In genomic region chr10:20954221-20954620, GRCm38 (mm10) we compare ENCODE assay signal across 8 mouse cellular contexts. TPM values are rescaled to one million over a fixed set of nuclear protein-coding genes. Genes with fewer than 3 reads are reported as not detected.
DNase-seq lines count a peak whose midpoint lies in the region; ATAC-seq and TF ChIP-seq lines count a peak whose summit lies in the region.

No protein-coding gene starts in this region.

- no peak for TF ChIP-seq EP300 in heart, postnatal 0 days (IDR thresholded peaks at IDR 0.05; ENCODE audit: low read depth)

- no peaks in the 10 kb centered on the region for H3K4me1 ChIP-seq in embryonic facial prominence, embryonic 11.5 days (ENCODE audit: control insufficient read depth, insufficient read depth, low read length)
- peaks cover 11% of the 10 kb centered on the region; the same call in 1 of the 2 replicates for H3K4me1 ChIP-seq in heart, postnatal 0 days (ENCODE audit: control insufficient read depth, insufficient read depth)
- peaks cover 4% of the 10 kb centered on the region; the same call in 1 of the 2 replicates for H3K4me1 ChIP-seq in olfactory bulb, adult 2 months (ENCODE audit: control insufficient read depth, insufficient read depth, low read length)

- H3K4me3 ChIP-seq in embryonic facial prominence, embryonic 11.5 days (ENCODE audit: low read depth, low read length), result peak overlapping the region; percentile 29; the same call in 1 of the 2 replicates
- peak overlapping the region; percentile 27 for H3K4me3 ChIP-seq in heart, postnatal 0 days (ENCODE audit: low read depth, low read length)
- H3K4me3 ChIP-seq in olfactory bulb, adult 2 months (ENCODE audit: insufficient read depth, low read depth, low read length), result peak overlapping the region; percentile 37

- no peak overlapping the region for H3K27ac ChIP-seq in embryonic facial prominence, embryonic 11.5 days (replicated peaks; ENCODE audit: low read depth, low read length)
- no peak overlapping the region for H3K27ac ChIP-seq in heart, postnatal 0 days (ENCODE audit: low read depth)
- no peak overlapping the region for H3K27ac ChIP-seq in olfactory bulb, adult 2 months (ENCODE audit: insufficient read depth, low read depth, low read length)

- H3K27me3 ChIP-seq in embryonic facial prominence, embryonic 11.5 days (ENCODE audit: control insufficient read depth, insufficient read depth, low read length), result no peaks in the 10 kb centered on the region
- no peaks in the 10 kb centered on the region for H3K27me3 ChIP-seq in heart, postnatal 0 days (ENCODE audit: control insufficient read depth, insufficient read depth, low read length)

- peak overlapping the region; percentile 50 for H3K4me2 ChIP-seq in embryonic facial prominence, embryonic 11.5 days (ENCODE audit: low read depth, low read length)
- H3K4me2 ChIP-seq in heart, postnatal 0 days (ENCODE audit: low read depth, low read length), result peak overlapping the region; percentile 57

- no peaks in the 10 kb centered on the region for H3K36me3 ChIP-seq in embryonic facial prominence, embryonic 11.5 days (replicated peaks; ENCODE audit: control insufficient read depth, insufficient read depth, low read depth, low read length)
- H3K36me3 ChIP-seq in heart, postnatal 0 days (replicated peaks; ENCODE audit: control insufficient read depth, insufficient read depth, low read length), result no peaks in the 10 kb centered on the region

- 37% methylated on average over 26 of the region's 26 CpGs for WGBS in embryonic facial prominence, embryonic 11.5 days
- 34% methylated on average over 26 of the region's 26 CpGs for WGBS in heart, postnatal 0 days
- WGBS in olfactory bulb, adult 2 months, result 50% methylated on average over 26 of the region's 26 CpGs

- DNase-seq in CD4-positive, CD25-positive, alpha-beta regulatory T cell, adult 2 months (ENCODE audit: low read depth, low spot score), result peak; percentile 90
- DNase-seq in adrenal gland, postnatal 10 days, result peak; percentile 63
- DNase-seq in embryonic facial prominence, embryonic 11.5 days (ENCODE audit: low spot score), result peak; percentile 83
- peak; percentile 30 for DNase-seq in heart, postnatal 0 days (ENCODE audit: low spot score)
- peak; percentile 31 to 75 for DNase-seq in kidney, postnatal 36 days
- DNase-seq in lung, adult 18-20 months, result peak; percentile 27 to 51
- peak; percentile 64 for DNase-seq in thymus, postnatal 10 days (ENCODE audit: low spot score in 2 of 2)

- ATAC-seq in embryonic facial prominence, embryonic 11.5 days (replicated peaks; ENCODE audit: insufficient number of reproducible peaks, low FRiP score, low TSS enrichment, low read depth), result no peak
- ATAC-seq in heart, postnatal 0 days (ENCODE audit: insufficient read depth, low read depth), result no peak

- no peaks in the 10 kb centered on the region for H3K9me3 ChIP-seq in embryonic facial prominence, embryonic 11.5 days (replicated peaks; ENCODE audit: control insufficient read depth, low read length)
- H3K9me3 ChIP-seq in heart, postnatal 0 days (replicated peaks; ENCODE audit: control insufficient read depth, low read length), result no peaks in the 10 kb centered on the region

- no peak for TF ChIP-seq CTCF in heart, postnatal 0 days (IDR thresholded peaks at IDR 0.05; ENCODE audit: low read depth)
- no peak for TF ChIP-seq CTCF in olfactory bulb, adult 2 months (IDR thresholded peaks at IDR 0.05; ENCODE audit: insufficient read depth, low read depth, low read length)

- TF ChIP-seq POLR2A in olfactory bulb, adult 2 months (IDR thresholded peaks at IDR 0.05; ENCODE audit: insufficient read depth, low read depth, low read length), result no peak

- H3K9ac ChIP-seq in embryonic facial prominence, embryonic 11.5 days (replicated peaks; ENCODE audit: low read length), result no peak overlapping the region
- H3K9ac ChIP-seq in heart, postnatal 0 days (replicated peaks; ENCODE audit: low read depth, low read length), result no peak overlapping the region

RNA-seq across cellular contexts. Expression of gene Ahi1, which starts 1.9 kb away (rescaled TPM):
- total RNA-seq in adrenal gland, postnatal 10 days (2021), result 10 to 100 TPM; 22.7 to 24.4 TPM
- polyA plus RNA-seq in embryonic facial prominence, embryonic 11.5 days (2014; fragmentation: Nextera tagmentation; extraction: Ambion mirVana), result 17.5 and 18.4 TPM in 2 replicates
- total RNA-seq in heart, postnatal 0 days (2014; rRNA removed; ENCODE audit: low replicate concordance), result 5.0 and 5.7 TPM in 2 replicates
- polyA plus RNA-seq in heart, postnatal 0 days (2015; fragmentation: Nextera tagmentation; extraction: Ambion mirVana), result 1.6 and 1.9 TPM in 2 replicates
- polyA plus RNA-seq in olfactory bulb, adult 2 months (2012; ENCODE audit: insufficient read depth, insufficient read length, low replicate concordance, missing spikeins), result 62.6 TPM in 1 of 2 replicates, not detected in the other

Comparison
In these comparisons a context has a peak if more than half of its experiments do, and no peak if none do; other contexts are left out.
1. DNase-seq: peak in every context shown above with its lines; median percentile 90 in CD4-positive, CD25-positive, alpha-beta regulatory T cell, adult 2 months; 83 in embryonic facial prominence, embryonic 11.5 days; 64 in thymus, postnatal 10 days; 63 in adrenal gland, postnatal 10 days; 53 in kidney, postnatal 36 days; 39 in lung, adult 18-20 months; 30 in heart, postnatal 0 days.